Mouse (Mus musculus): Measurements from ENCODE around the gene Slc28a2. TPM values are rescaled to one million over a fixed set of nuclear protein-coding genes. Genes with fewer than 3 reads are reported as not detected.
"Not testable (repeated sequence)": the region's sequence is repeated elsewhere in the genome, so short reads cannot be mapped to it uniquely, and the experiment has no call there.

Slc28a2 gene
- 0.39 and 0.47 TPM in 2 replicates for polyA plus RNA-seq (2014; fragmentation: Nextera tagmentation; extraction: Ambion mirVana)

DNA sequence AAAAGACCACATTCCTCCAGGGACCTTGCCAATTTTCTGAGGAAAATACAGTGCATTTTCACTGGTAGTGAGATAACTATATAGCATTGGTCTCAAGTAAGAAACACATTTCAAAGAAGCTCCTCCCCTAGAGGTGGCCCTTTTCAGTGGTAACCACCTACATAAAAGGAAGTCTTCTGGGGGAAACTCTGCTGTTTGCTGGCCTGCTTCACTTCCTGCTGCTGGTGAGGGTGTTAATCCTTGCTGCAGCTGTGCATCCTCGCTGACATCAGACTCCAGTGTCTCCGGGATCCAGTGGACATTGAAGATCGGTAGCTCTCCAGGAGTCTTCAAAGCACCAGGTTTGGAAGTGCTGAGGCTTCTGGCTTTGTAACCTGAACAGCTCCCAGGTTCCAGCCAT, at the start of gene Slc28a2:
Gene Slc28a2 (plus strand): TSS at position 278 of the 400 bp plus-strand sequence.
- H3K4me2 ChIP-seq (replicated peaks; ENCODE audit: low read depth, low read length); H3K36me3 ChIP-seq (ENCODE audit: control insufficient read depth, insufficient read depth, low read length); H3K4me1 ChIP-seq (ENCODE audit: control insufficient read depth, insufficient read depth, low read length); H3K4me3 ChIP-seq (ENCODE audit: low read length); H3K27me3 ChIP-seq (ENCODE audit: control insufficient read depth, insufficient read depth, low read length); H3K9ac ChIP-seq (ENCODE audit: low read depth, low read length); H3K9me3 ChIP-seq (ENCODE audit: control insufficient read depth, low read length); ATAC-seq (ENCODE audit: low FRiP score, low TSS enrichment); H3K27ac ChIP-seq (ENCODE audit: low read depth, low read length): not testable (repeated sequence)
- 33% methylated on average over 1 of the region's 3 CpGs for WGBS

GRCm38 (mm10) chr2:122377215-122377674, 49.0 kb upstream of the Slc28a2 start:
- Histone ChIP-seq H3K4me2 (replicated peaks; ENCODE audit: low read depth, low read length) (peak overlapping the region; percentile 55), H3K27ac (ENCODE audit: low read depth, low read length) (peak overlapping the region; percentile 89), H3K9ac (ENCODE audit: low read depth, low read length) (peak overlapping the region; percentile 67), H3K36me3 (ENCODE audit: control insufficient read depth, insufficient read depth, low read length) (no peaks in the 10 kb centered on the region), H3K4me3 (ENCODE audit: low read length) (peak overlapping the region; percentile 64), H3K27me3 (ENCODE audit: control insufficient read depth, insufficient read depth, low read length) (peaks cover 1% of the 10 kb centered on the region; the same call in 1 of the 2 replicates), H3K4me1 (ENCODE audit: control insufficient read depth, insufficient read depth, low read length) (no peaks in the 10 kb centered on the region), H3K9me3 (ENCODE audit: control insufficient read depth, low read length) (no peaks in the 10 kb centered on the region)
- ATAC-seq (ENCODE audit: low FRiP score, low TSS enrichment) = peak; percentile 88
- under 1% methylated on average over 28 of the region's 28 CpGs for WGBS

DNA sequence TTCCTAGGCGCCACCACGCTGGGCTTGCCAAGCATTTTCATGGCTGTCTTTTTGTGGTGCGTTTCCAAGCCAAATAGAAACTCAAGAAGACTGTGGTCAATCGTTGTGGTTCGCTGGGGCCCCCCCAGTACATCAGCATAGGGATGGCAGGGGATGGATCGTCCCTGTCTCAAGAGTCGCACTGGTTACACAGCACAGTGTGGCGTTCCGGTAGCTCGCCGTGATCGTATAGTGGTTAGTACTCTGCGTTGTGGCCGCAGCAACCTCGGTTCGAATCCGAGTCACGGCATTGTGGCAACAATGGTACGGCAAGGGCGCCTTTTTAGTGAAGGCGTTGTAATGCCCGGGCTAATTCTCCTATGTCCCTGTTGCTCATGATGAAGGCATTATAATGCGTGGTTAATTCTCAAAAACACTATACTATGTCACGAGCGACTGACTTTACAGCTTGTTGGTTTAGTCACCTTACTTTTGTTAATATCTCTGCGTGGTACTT, 48.5 kb upstream of the Slc28a2 start:
- no peaks in the 10 kb centered on the region for H3K4me1 ChIP-seq (ENCODE audit: control insufficient read depth, insufficient read depth, low read length)
- ATAC-seq (ENCODE audit: low FRiP score, low TSS enrichment) = peak; percentile 84
- under 1% methylated on average over 26 of the region's 26 CpGs for WGBS
- no peaks in the 10 kb centered on the region for H3K27me3 ChIP-seq (ENCODE audit: control insufficient read depth, insufficient read depth, low read length)
- peak overlapping the region; percentile 89 for H3K27ac ChIP-seq (ENCODE audit: low read depth, low read length)
- H3K9ac ChIP-seq (ENCODE audit: low read depth, low read length) = peak overlapping the region; percentile 67
- no peaks in the 10 kb centered on the region for H3K36me3 ChIP-seq (ENCODE audit: control insufficient read depth, insufficient read depth, low read length)
- H3K9me3 ChIP-seq (ENCODE audit: control insufficient read depth, low read length) = no peaks in the 10 kb centered on the region
- H3K4me2 ChIP-seq (replicated peaks; ENCODE audit: low read depth, low read length) = peak overlapping the region; percentile 55
- H3K4me3 ChIP-seq (ENCODE audit: low read length) = peak overlapping the region; percentile 64

DNA sequence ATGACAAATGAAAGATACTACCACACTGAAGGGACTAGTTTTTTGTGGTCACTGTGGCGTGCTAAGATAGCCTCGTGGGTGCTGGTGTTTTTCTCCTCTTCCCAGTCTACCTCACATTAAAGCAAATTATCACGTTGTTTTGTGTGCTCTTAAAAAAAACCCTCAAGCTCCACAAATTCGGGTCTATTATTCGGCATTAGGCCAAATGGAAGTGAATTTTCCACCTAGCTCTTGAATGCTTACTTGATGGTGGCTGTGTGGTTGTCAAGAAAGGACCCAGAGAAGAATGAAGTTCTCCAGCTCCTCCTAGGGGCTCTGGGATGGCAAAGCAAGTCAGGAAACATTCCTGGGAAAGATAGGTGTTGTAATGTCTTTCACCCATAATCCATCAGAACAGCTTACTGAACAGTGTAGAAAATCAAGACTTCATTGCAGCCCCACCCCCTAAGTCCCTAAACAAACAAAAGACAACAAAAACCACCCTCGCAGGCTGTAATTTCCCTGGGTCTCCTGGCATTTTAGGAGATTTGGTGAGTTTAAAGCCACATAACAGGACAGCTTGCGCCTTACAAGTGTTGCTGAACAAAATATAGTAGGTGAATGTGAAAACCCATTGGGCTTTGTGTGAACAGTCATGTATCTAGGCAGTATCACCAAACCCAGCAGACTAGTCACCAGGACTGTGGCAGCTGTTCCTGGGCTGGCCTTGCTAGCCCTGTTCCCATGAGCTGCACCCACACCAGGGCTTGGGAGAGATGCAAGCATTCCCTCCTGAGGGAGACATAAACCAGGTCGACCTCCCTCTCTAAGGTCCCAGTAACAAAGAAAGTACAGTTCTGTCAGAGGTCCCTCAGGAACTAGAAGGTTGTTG, 47.6 kb upstream of the Slc28a2 start:
- H3K9ac ChIP-seq (ENCODE audit: low read depth, low read length) = 0 out of 2 replicates have a peak overlapping the region, but pooled peaks have one; percentile 67
- ATAC-seq (ENCODE audit: low FRiP score, low TSS enrichment) = no peak
- H3K27me3 ChIP-seq (ENCODE audit: control insufficient read depth, insufficient read depth, low read length) = no peaks in the 10 kb centered on the region
- H3K36me3 ChIP-seq (ENCODE audit: control insufficient read depth, insufficient read depth, low read length) = no peaks in the 10 kb centered on the region
- no peak overlapping the region; the same call in 1 of the 2 replicates for H3K27ac ChIP-seq (ENCODE audit: low read depth, low read length)
- H3K4me1 ChIP-seq (ENCODE audit: control insufficient read depth, insufficient read depth, low read length) = no peaks in the 10 kb centered on the region
- H3K9me3 ChIP-seq (ENCODE audit: control insufficient read depth, low read length) = no peaks in the 10 kb centered on the region
- 19% methylated on average over 8 of the region's 8 CpGs for WGBS
- H3K4me3 ChIP-seq (ENCODE audit: low read length) = peak overlapping the region; percentile 64
- H3K4me2 ChIP-seq (replicated peaks; ENCODE audit: low read depth, low read length) = peak overlapping the region; percentile 55

- WGBS = 49% methylated on average over 2 of the region's 2 CpGs
- no peak for ATAC-seq (ENCODE audit: low FRiP score, low TSS enrichment)
- Histone ChIP-seq H3K27me3 (ENCODE audit: control insufficient read depth, insufficient read depth, low read length) (no peaks in the 10 kb centered on the region), H3K4me3 (ENCODE audit: low read length) (no peak overlapping the region), H3K9me3 (ENCODE audit: control insufficient read depth, low read length) (no peaks in the 10 kb centered on the region), H3K27ac (ENCODE audit: low read depth, low read length) (no peak overlapping the region), H3K4me2 (replicated peaks; ENCODE audit: low read depth, low read length) (no peak overlapping the region), H3K4me1 (ENCODE audit: control insufficient read depth, insufficient read depth, low read length) (no peaks in the 10 kb centered on the region), H3K9ac (ENCODE audit: low read depth, low read length) (no peak overlapping the region), H3K36me3 (ENCODE audit: control insufficient read depth, insufficient read depth, low read length) (no peaks in the 10 kb centered on the region)
Observed at GRCm38 (mm10) chr2:122379292-122379650, 47.0 kb upstream of the Slc28a2 start.

DNA sequence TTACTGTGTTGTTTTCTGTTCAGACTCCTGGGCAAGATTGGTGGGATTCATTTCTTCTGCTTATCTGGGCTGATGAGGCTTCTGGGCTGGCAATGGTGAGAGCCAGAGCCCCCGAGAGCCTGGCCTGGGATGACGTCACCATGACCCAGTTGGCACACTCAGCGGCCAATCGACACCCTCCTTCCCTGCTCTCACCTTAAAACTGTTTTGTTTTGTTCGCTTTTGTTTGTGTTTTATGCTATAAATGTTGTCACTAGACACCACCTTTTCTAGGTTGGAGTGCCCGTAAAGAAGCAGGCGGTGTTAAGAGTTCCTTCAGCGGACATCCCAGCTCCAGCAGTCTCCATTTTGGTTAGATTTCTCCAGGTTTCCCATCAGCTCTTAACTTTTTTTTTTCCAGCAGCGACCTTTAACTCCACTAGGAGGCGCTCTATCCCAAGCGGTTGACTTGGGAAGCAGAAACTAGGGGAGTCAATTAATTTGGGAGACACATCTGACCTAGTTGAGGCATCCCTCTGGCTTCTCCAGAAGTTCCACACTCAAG, 45.4 kb upstream of the Slc28a2 start:
- no peak for ATAC-seq (ENCODE audit: low FRiP score, low TSS enrichment)
- Histone ChIP-seq H3K27ac (ENCODE audit: low read depth, low read length) (no peak overlapping the region), H3K9ac (ENCODE audit: low read depth, low read length) (no peak overlapping the region), H3K4me1 (ENCODE audit: control insufficient read depth, insufficient read depth, low read length) (no peaks in the 10 kb centered on the region), H3K4me2 (replicated peaks; ENCODE audit: low read depth, low read length) (peak overlapping the region; percentile 45), H3K4me3 (ENCODE audit: low read length) (peak overlapping the region; percentile 28), H3K36me3 (ENCODE audit: control insufficient read depth, insufficient read depth, low read length) (no peaks in the 10 kb centered on the region), H3K9me3 (ENCODE audit: control insufficient read depth, low read length) (no peaks in the 10 kb centered on the region), H3K27me3 (ENCODE audit: control insufficient read depth, insufficient read depth, low read length) (no peaks in the 10 kb centered on the region)
- 10% methylated on average over 11 of the region's 11 CpGs for WGBS

- H3K27me3 ChIP-seq (ENCODE audit: control insufficient read depth, insufficient read depth, low read length) = no peaks in the 10 kb centered on the region
Observed at GRCm38 (mm10) chr2:122381329-122382103, 44.8 kb upstream of the Slc28a2 start.

DNA sequence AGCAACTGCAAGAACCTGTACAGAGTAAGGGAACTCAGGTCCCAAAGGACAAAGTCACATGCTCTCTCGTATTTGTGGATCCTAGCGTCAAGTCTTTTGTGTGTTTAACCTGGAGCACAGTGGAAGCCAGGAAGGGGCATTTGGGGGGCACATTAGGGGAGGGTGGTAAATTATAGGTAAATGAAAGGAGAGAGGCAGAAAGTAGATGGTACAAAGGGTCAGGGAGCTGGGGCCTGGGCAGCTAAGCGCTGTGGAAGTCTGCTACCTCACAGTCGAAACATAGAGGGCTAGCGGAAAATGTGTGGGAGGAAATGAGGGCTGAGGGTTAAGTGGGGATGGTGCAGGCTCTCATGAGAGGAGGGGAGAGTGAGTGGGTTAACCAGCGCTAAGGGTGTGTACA, 44.2 kb upstream of the Slc28a2 start:
- Histone ChIP-seq H3K4me1 (ENCODE audit: control insufficient read depth, insufficient read depth, low read length) (no peaks in the 10 kb centered on the region), H3K27ac (ENCODE audit: low read depth, low read length) (no peak overlapping the region), H3K9me3 (ENCODE audit: control insufficient read depth, low read length) (no peaks in the 10 kb centered on the region), H3K9ac (ENCODE audit: low read depth, low read length) (no peak overlapping the region), H3K27me3 (ENCODE audit: control insufficient read depth, insufficient read depth, low read length) (no peaks in the 10 kb centered on the region), H3K4me3 (ENCODE audit: low read length) (no peak overlapping the region), H3K36me3 (ENCODE audit: control insufficient read depth, insufficient read depth, low read length) (no peaks in the 10 kb centered on the region), H3K4me2 (replicated peaks; ENCODE audit: low read depth, low read length) (no peak overlapping the region)
- ATAC-seq (ENCODE audit: low FRiP score, low TSS enrichment) = no peak
- 68% methylated on average over 6 of the region's 6 CpGs for WGBS

More at GRCm38 (mm10) chr2:122381329-122382103, 44.8 kb upstream of the Slc28a2 start:
- Histone ChIP-seq H3K9me3 (ENCODE audit: control insufficient read depth, low read length) (no peaks in the 10 kb centered on the region), H3K27ac (ENCODE audit: low read depth, low read length) (no peak overlapping the region), H3K4me1 (ENCODE audit: control insufficient read depth, insufficient read depth, low read length) (no peaks in the 10 kb centered on the region), H3K4me2 (replicated peaks; ENCODE audit: low read depth, low read length) (no peak overlapping the region), H3K9ac (ENCODE audit: low read depth, low read length) (no peak overlapping the region), H3K36me3 (ENCODE audit: control insufficient read depth, insufficient read depth, low read length) (no peaks in the 10 kb centered on the region), H3K4me3 (ENCODE audit: low read length) (no peak overlapping the region)
- ATAC-seq (ENCODE audit: low FRiP score, low TSS enrichment) = no peak
- 74% methylated on average over 16 of the region's 16 CpGs for WGBS
